Mouse (Mus musculus) embryonic fibroblast, embryonic 13.5 days (primary cell): ENCODE measurements around the gene Elovl7.

ENCODE experiments used
- CTCF ChIP-seq: IDR thresholded peaks from 2 replicates; pipeline ENCODE4 v1.5.1; 2011; ENCODE audit warnings: mild to moderate bottlenecking, control low read depth, low read length, moderate library complexity, borderline replicate concordance; ENCODE audit not compliant: insufficient read depth
- POLR2A ChIP-seq: IDR thresholded peaks from 2 replicates; pipeline ENCODE4 v1.6.1; 2011; ENCODE audit warnings: low read depth, mild to moderate bottlenecking, control low read depth, low read length, moderate library complexity

- no peak for TF ChIP-seq CTCF
- TF ChIP-seq POLR2A = no peak
These were observed 43.7 kb upstream of the Elovl7 start for GRCm38 (mm10) chr13:108170511-108170910.
